In genomic region chr5:63827415-63828053, GRCm38 (mm10) we compare ENCODE assay signal across 16 mouse cellular contexts. TPM values are rescaled to one million over a fixed set of nuclear protein-coding genes. Genes with fewer than 3 reads are reported as not detected.
DNase-seq lines count a peak whose midpoint lies in the region; ATAC-seq and TF ChIP-seq lines count a peak whose summit lies in the region.
"Had no signal": no experiment of that assay in that cellular context is flagged by ENCODE, and none has a peak within 500 bp of the region (broad histone marks: within the 10 kb centered on the region; RNA-seq: fewer than 3 reads in every experiment).

No protein-coding gene starts in this region.

- DNase-seq in liver, adult 2 months (ENCODE audit: extremely low read depth, low read depth, low spot score): no peak
- DNase-seq in liver: no peak
- peak; percentile 82 for DNase-seq in kidney, adult 2 months
- DNase-seq in gastrocnemius, postnatal 14 days: no peak
- DNase-seq in heart, postnatal 10 days: no peak
- DNase-seq in gastrocnemius, adult 18-20 months (ENCODE audit: low spot score): no peak
- DNase-seq: adrenal gland, adult 8-10 months; cerebellum, adult 11-12 months; embryo, embryonic 11 days; thymus, postnatal 14 days had no signal

- no peak for TF ChIP-seq CTCF in liver, adult 2 months (IDR thresholded peaks at IDR 0.05; ENCODE audit: low read depth, low read length)
- no peak for TF ChIP-seq CTCF in kidney, adult 2 months (conservative IDR thresholded peaks at IDR 0.05; ENCODE audit: insufficient read depth, insufficient read length, low read depth, low read length)

- no peaks in the 10 kb centered on the region for H3K27me3 ChIP-seq in liver, adult 2 months (ENCODE audit: control insufficient read depth, insufficient read depth, low read length)
- no peaks in the 10 kb centered on the region for H3K27me3 ChIP-seq in kidney, adult 2 months (replicated peaks; ENCODE audit: control insufficient read depth, insufficient read depth, low read length)
- no peaks in the 10 kb centered on the region for H3K27me3 ChIP-seq in liver, embryonic 15.5 days
- no peaks in the 10 kb centered on the region for H3K27me3 ChIP-seq in stomach, embryonic 14.5 days (ENCODE audit: control insufficient read depth, insufficient read depth, low read length)
- H3K27me3 ChIP-seq: forebrain, embryonic 15.5 days; hindbrain, embryonic 15.5 days; midbrain, embryonic 12.5 days; neural tube, embryonic 13.5 days had no signal

- peak overlapping the region; percentile 54 for H3K27ac ChIP-seq in liver, adult 2 months (replicated peaks; ENCODE audit: insufficient read depth, low read depth, low read length)
- H3K27ac ChIP-seq in kidney, adult 2 months (ENCODE audit: insufficient read depth, low read depth, low read length): peak overlapping the region; percentile 84
- peak overlapping the region; percentile 66 for H3K27ac ChIP-seq in liver, embryonic 15.5 days (replicated peaks)
- H3K27ac ChIP-seq in stomach, embryonic 14.5 days (ENCODE audit: low read length): peak overlapping the region; percentile 39; the same call in 1 of the 2 replicates
- H3K27ac ChIP-seq: forebrain, embryonic 15.5 days; hindbrain, embryonic 15.5 days; midbrain, embryonic 12.5 days; neural tube, embryonic 13.5 days had no signal

- no peaks in the 10 kb centered on the region for H3K9me3 ChIP-seq in liver, embryonic 15.5 days (replicated peaks)
- H3K9me3 ChIP-seq in stomach, embryonic 14.5 days (ENCODE audit: control insufficient read depth, low read depth, low read length): no peaks in the 10 kb centered on the region
- H3K9me3 ChIP-seq: forebrain, embryonic 15.5 days; hindbrain, embryonic 15.5 days; midbrain, embryonic 12.5 days; neural tube, embryonic 13.5 days had no signal

- H3K4me1 ChIP-seq in liver, adult 2 months (ENCODE audit: control insufficient read depth, insufficient read depth, low read length): peaks cover 47% of the 10 kb centered on the region
- peaks cover 49% of the 10 kb centered on the region for H3K4me1 ChIP-seq in kidney, adult 2 months (ENCODE audit: control insufficient read depth, insufficient read depth, low read length)
- H3K4me1 ChIP-seq in liver, embryonic 15.5 days (replicated peaks): peaks cover 70% of the 10 kb centered on the region
- H3K4me1 ChIP-seq in stomach, embryonic 14.5 days (ENCODE audit: control insufficient read depth, insufficient read depth, low read length): peaks cover 14% of the 10 kb centered on the region; the same call in 1 of the 2 replicates
- H3K4me1 ChIP-seq: forebrain, embryonic 15.5 days; hindbrain, embryonic 15.5 days; midbrain, embryonic 12.5 days had no signal

- 0 out of 2 replicates have a peak overlapping the region, but pooled peaks have one; percentile 26 for H3K9ac ChIP-seq in liver, adult 2 months (ENCODE audit: low read depth, low read length)
- no peak overlapping the region for H3K9ac ChIP-seq in liver, embryonic 15.5 days
- no peak overlapping the region for H3K9ac ChIP-seq in stomach, embryonic 14.5 days (replicated peaks; ENCODE audit: low read depth, low read length)
- H3K9ac ChIP-seq: forebrain, embryonic 15.5 days; hindbrain, embryonic 15.5 days; midbrain, embryonic 12.5 days; neural tube, embryonic 13.5 days had no signal

- WGBS in liver, adult 2 months: 28% methylated on average over 5 of the region's 5 CpGs
- 37% methylated on average over 5 of the region's 5 CpGs for WGBS in kidney, adult 2 months
- 20% methylated on average over 5 of the region's 5 CpGs for WGBS in liver, embryonic 15.5 days (ENCODE audit: insufficient replicate concordance)
- 35% methylated on average over 5 of the region's 5 CpGs for WGBS in stomach, embryonic 14.5 days

- H3K36me3 ChIP-seq in liver, adult 2 months (ENCODE audit: control insufficient read depth, insufficient read depth, low read length): no peaks in the 10 kb centered on the region
- no peaks in the 10 kb centered on the region for H3K36me3 ChIP-seq in kidney, adult 2 months (ENCODE audit: control insufficient read depth, insufficient read depth, low read length)
- H3K36me3 ChIP-seq in liver, embryonic 15.5 days (replicated peaks): no peaks in the 10 kb centered on the region
- H3K36me3 ChIP-seq in stomach, embryonic 14.5 days (ENCODE audit: control insufficient read depth, insufficient read depth, low read length): no peaks in the 10 kb centered on the region
- H3K36me3 ChIP-seq: forebrain, embryonic 15.5 days; hindbrain, embryonic 15.5 days; midbrain, embryonic 12.5 days; neural tube, embryonic 13.5 days had no signal

- no peak for TF ChIP-seq POLR2A in liver, adult 2 months (IDR thresholded peaks at IDR 0.05; ENCODE audit: extremely low read depth, insufficient read depth, low read length)
- TF ChIP-seq POLR2A in kidney, adult 2 months (IDR thresholded peaks at IDR 0.05; ENCODE audit: low read depth, low read length): no peak

- peak overlapping the region; percentile 18; the same call in 1 of the 2 replicates for H3K4me2 ChIP-seq in liver, embryonic 15.5 days
- peak overlapping the region; percentile 7; the same call in 1 of the 2 replicates for H3K4me2 ChIP-seq in stomach, embryonic 14.5 days (replicated peaks; ENCODE audit: low read depth, low read length)
- H3K4me2 ChIP-seq: forebrain, embryonic 15.5 days; hindbrain, embryonic 15.5 days; midbrain, embryonic 12.5 days; neural tube, embryonic 13.5 days had no signal

- intact Hi-C loops in gastrocnemius, postnatal 14 days (cut with DNase I; ENCODE audit: low total_unique reads): no loop called here
- intact Hi-C loops in heart, postnatal 10 days (cut with DNase I): no loop called here

- no peak overlapping the region for H3K4me3 ChIP-seq in liver, adult 2 months (ENCODE audit: insufficient read depth, low read depth, low read length)
- no peak overlapping the region for H3K4me3 ChIP-seq in kidney, adult 2 months (ENCODE audit: insufficient read depth, low read depth, low read length)
- no peak overlapping the region for H3K4me3 ChIP-seq in liver, embryonic 15.5 days (replicated peaks)
- H3K4me3 ChIP-seq in stomach, embryonic 14.5 days (ENCODE audit: low read depth, low read length): no peak overlapping the region
- H3K4me3 ChIP-seq: forebrain, embryonic 15.5 days; hindbrain, embryonic 15.5 days; midbrain, embryonic 12.5 days; neural tube, embryonic 13.5 days had no signal

- peaks cover 26% of the 10 kb centered on the region; the same call in 1 of the 2 replicates for H3K79me2 ChIP-seq in liver, adult 2 months (ENCODE audit: control insufficient read depth, insufficient read depth, low read length)

- 0 out of 2 replicates have a peak, but pooled peaks have one; percentile 4 for ATAC-seq in liver, embryonic 15.5 days (ENCODE audit: insufficient read depth)
- peak; percentile 60; the same call in 1 of the 2 replicates for ATAC-seq in stomach, embryonic 14.5 days (ENCODE audit: insufficient number of reproducible peaks, insufficient read depth, low FRiP score, low read depth)
- ATAC-seq: forebrain, embryonic 15.5 days had no signal

RNA-seq across cellular contexts. Expression of gene 0610040J01Rik, which starts 15.4 kb away (rescaled TPM):
- total RNA-seq in liver, adult 2 months (2014; rRNA removed): 20.9 and 23.3 TPM in 2 replicates
- 32.2 and 33.5 TPM in 2 replicates for polyA plus RNA-seq in liver, adult 2 months (2012; rRNA removed)
- 50.1 and 57.6 TPM in 2 replicates for polyA plus RNA-seq in kidney, adult 2 months (2012; rRNA removed)
- polyA plus RNA-seq in liver, embryonic 15.5 days (2015; fragmentation: Nextera tagmentation; extraction: Ambion mirVana): 20.4 and 24.6 TPM in 2 replicates
- 28.0 and 28.7 TPM in 2 replicates for polyA plus RNA-seq in stomach, embryonic 14.5 days (2014; fragmentation: Nextera tagmentation; extraction: Ambion mirVana)
- 1 to 10 TPM in 1 of 2 experiments, under 1 TPM in 1; 0.91 to 1.2 TPM for total RNA-seq in gastrocnemius, postnatal 14 days (2021)
- 1 to 10 TPM in 1 of 2 experiments, under 1 TPM in 1; 0.93 to 1.2 TPM for total RNA-seq in heart, postnatal 10 days (2021)
- 10 to 100 TPM; 11.9 to 15.4 TPM for total RNA-seq in gastrocnemius, adult 18-20 months (2021)
